ENCODE assay signal across 10 mouse cellular contexts in the genomic region with DNA sequence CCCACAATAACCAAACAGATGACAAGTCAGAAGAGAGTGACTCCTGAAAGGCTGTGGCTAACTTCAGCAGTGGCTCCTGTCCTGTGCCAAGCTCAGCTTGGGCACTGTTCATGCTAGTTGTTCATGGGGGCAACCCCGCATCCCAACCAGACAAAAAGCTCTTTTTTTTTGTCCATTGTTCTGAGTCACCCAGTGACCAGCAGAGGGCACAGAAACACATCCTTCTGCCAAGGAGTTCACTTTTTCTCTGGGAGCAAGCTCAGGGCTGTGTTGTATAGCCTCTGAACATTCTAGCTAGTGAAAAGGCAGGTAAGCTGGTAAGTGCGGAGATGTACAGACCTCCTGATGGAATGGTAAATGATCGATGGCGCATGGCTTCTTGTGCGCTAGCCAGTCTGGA.
A peak's percentile ranks its signal among the peaks of the same experiment; 100 is the strongest.
DNase-seq lines count a peak whose midpoint lies in the region; ATAC-seq lines count a peak whose summit lies in the region.
"Had no signal": no experiment of that assay in that cellular context is flagged by ENCODE, and none has a peak within 500 bp of the region (broad histone marks: within the 10 kb centered on the region; RNA-seq: fewer than 3 reads in every experiment).

No protein-coding gene starts in this region.

- H3K27me3 ChIP-seq in kidney, embryonic 14.5 days (ENCODE audit: control insufficient read depth, insufficient read depth, low read length) = no peaks in the 10 kb centered on the region
- H3K27me3 ChIP-seq in kidney, embryonic 15.5 days = no peaks in the 10 kb centered on the region
- H3K27me3 ChIP-seq: embryonic facial prominence, embryonic 12.5 days had no signal

- no peak overlapping the region for H3K4me2 ChIP-seq in kidney, embryonic 14.5 days (replicated peaks; ENCODE audit: low read depth, low read length)
- no peak overlapping the region for H3K4me2 ChIP-seq in kidney, embryonic 15.5 days
- H3K4me2 ChIP-seq: embryonic facial prominence, embryonic 12.5 days had no signal

- no peak overlapping the region for H3K9ac ChIP-seq in kidney, embryonic 14.5 days (ENCODE audit: low read depth, low read length)
- H3K9ac ChIP-seq in kidney, embryonic 15.5 days = no peak overlapping the region
- H3K9ac ChIP-seq: embryonic facial prominence, embryonic 12.5 days had no signal

- H3K4me3 ChIP-seq in kidney, embryonic 14.5 days (ENCODE audit: low read length) = no peak overlapping the region
- no peak overlapping the region for H3K4me3 ChIP-seq in kidney, embryonic 15.5 days (replicated peaks)
- H3K4me3 ChIP-seq: embryonic facial prominence, embryonic 12.5 days had no signal

- H3K9me3 ChIP-seq in kidney, embryonic 14.5 days (ENCODE audit: control insufficient read depth, low read length) = no peaks in the 10 kb centered on the region
- no peaks in the 10 kb centered on the region for H3K9me3 ChIP-seq in kidney, embryonic 15.5 days (replicated peaks)
- H3K9me3 ChIP-seq: embryonic facial prominence, embryonic 12.5 days had no signal

- 84% methylated on average over 5 of the region's 5 CpGs for WGBS in kidney, embryonic 14.5 days
- WGBS in kidney, embryonic 15.5 days = 84% methylated on average over 5 of the region's 5 CpGs

- DNase-seq in MN1 (ENCODE audit: low spot score) = peak; percentile 52
- DNase-seq in cerebellum, adult 9-11 months = peak; percentile 72
- DNase-seq in liver = peak; percentile 42
- DNase-seq in ovary, postnatal 14 days (ENCODE audit: low spot score) = no peak
- DNase-seq in layer of hippocampus, postnatal 14 days (ENCODE audit: low spot score in 2 of 2) = no peak
- DNase-seq in testis, postnatal 14 days (ENCODE audit: low spot score) = no peak
- DNase-seq: lung, postnatal 14 days had no signal

- no peaks in the 10 kb centered on the region for H3K36me3 ChIP-seq in kidney, embryonic 14.5 days (ENCODE audit: control insufficient read depth, insufficient read depth, low read length)
- H3K36me3 ChIP-seq in kidney, embryonic 15.5 days = no peaks in the 10 kb centered on the region
- H3K36me3 ChIP-seq: embryonic facial prominence, embryonic 12.5 days had no signal

- ATAC-seq in kidney, embryonic 14.5 days (ENCODE audit: low FRiP score, low TSS enrichment) = 0 out of 2 replicates have a peak, but pooled peaks have one; percentile 12
- ATAC-seq in kidney, embryonic 15.5 days (replicated peaks; ENCODE audit: low FRiP score) = no peak

- H3K27ac ChIP-seq in kidney, embryonic 14.5 days (ENCODE audit: low read depth, low read length) = no peak overlapping the region
- H3K27ac ChIP-seq in kidney, embryonic 15.5 days = no peak overlapping the region
- H3K27ac ChIP-seq: embryonic facial prominence, embryonic 12.5 days had no signal

- H3K4me1 ChIP-seq in kidney, embryonic 14.5 days (ENCODE audit: control insufficient read depth, insufficient read depth, low read length) = peaks cover 11% of the 10 kb centered on the region
- peaks cover 9% of the 10 kb centered on the region; the same call in 1 of the 2 replicates for H3K4me1 ChIP-seq in kidney, embryonic 15.5 days
- H3K4me1 ChIP-seq: embryonic facial prominence, embryonic 12.5 days had no signal

Comparison
In these comparisons a context has a peak if more than half of its experiments do, and no peak if none do; other contexts are left out.
1. DNase-seq: peak in MN1 (single experiment), cerebellum, adult 9-11 months (single experiment) and liver (single experiment); none in ovary, postnatal 14 days (single experiment), layer of hippocampus, postnatal 14 days (0 of 2) and testis, postnatal 14 days (single experiment).